ENCODE assay signal across 1 mouse cellular context in the genomic region with DNA sequence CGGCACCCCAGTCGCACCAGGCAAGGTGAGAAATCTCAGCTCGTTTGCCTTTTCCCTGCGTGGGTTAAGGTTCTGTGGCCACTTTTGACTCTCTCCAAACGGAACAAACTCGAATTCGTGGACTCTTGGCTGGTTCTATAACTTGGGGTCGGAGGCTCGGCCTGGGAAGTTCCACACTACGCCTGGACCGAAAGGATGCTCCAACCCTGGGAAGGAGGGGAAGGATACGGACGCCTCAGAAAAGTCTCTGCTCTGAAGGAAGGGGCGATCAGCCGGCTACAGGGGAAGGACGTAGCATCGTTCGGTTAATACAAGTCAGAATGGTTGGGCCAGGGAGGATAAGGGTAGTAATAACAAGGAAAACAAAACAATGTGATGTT.
TF ChIP-seq lines count a peak whose summit lies in the region.

No protein-coding gene starts in this region.

TF ChIP-seq in CH12.LX, 34 proteins besides CTCF, POLR2A, EP300 and RAD21 (continued from another document):
- TF ChIP-seq PAX5 (IDR thresholded peaks at IDR 0.05; ENCODE audit: low read length) (no peak), TBP (conservative IDR thresholded peaks at IDR 0.05; ENCODE audit: low read depth, low read length) (no peak), GABPA (IDR thresholded peaks at IDR 0.05; ENCODE audit: insufficient replicate concordance, low read depth, low read length) (no peak), CHD2 (IDR thresholded peaks at IDR 0.05; ENCODE audit: low read length) (no peak), BHLHE40 (IDR thresholded peaks at IDR 0.05; ENCODE audit: low read depth, low read length) (no peak), JUND (conservative IDR thresholded peaks at IDR 0.05; ENCODE audit: low read depth, low read length) (no peak)
